Mouse (Mus musculus) neural tube, embryonic 15.5 days (tissue): Measurements from ENCODE around the gene Tbc1d1. TPM values are rescaled to one million over a fixed set of nuclear protein-coding genes. Genes with fewer than 3 reads are reported as not detected.

ENCODE experiments used
- ATAC-seq: fragments of 200-750 bp; cut with Nextera tagmentation; 2 replicates; pipeline ENCODE4 v1.8.0; 2017; ENCODE audit warnings: mild to moderate bottlenecking, moderate TSS enrichment, moderate library complexity; ENCODE audit not compliant: low FRiP score
- H3K27ac ChIP-seq: fragments of 300-500 bp; sonication (generic); replicated peaks from 2 replicates; pipeline ENCODE4 v1.5.1; 2015; ENCODE audit warnings: mild to moderate bottlenecking, inconsistent platforms
- H3K27me3 ChIP-seq: fragments of 300-500 bp; sonication (generic); replicated peaks from 2 replicates; pipeline ENCODE4 v1.6.1; 2015; ENCODE audit warnings: inconsistent platforms
- H3K36me3 ChIP-seq: fragments of 300-500 bp; sonication (generic); 2 replicates; pipeline ENCODE4 v1.6.1; 2015; ENCODE audit warnings: inconsistent platforms
- H3K4me1 ChIP-seq: fragments of 300-500 bp; sonication (generic); 2 replicates; pipeline ENCODE4 v1.6.1; 2015; ENCODE audit warnings: inconsistent platforms
- H3K4me2 ChIP-seq: fragments of 300-500 bp; sonication (generic); 2 replicates; pipeline ENCODE4 v1.6.1; 2015; ENCODE audit warnings: inconsistent platforms, mild to moderate bottlenecking, moderate library complexity
- H3K4me3 ChIP-seq: fragments of 300-500 bp; sonication (generic); replicated peaks from 2 replicates; pipeline ENCODE4 v1.5.1; 2015; ENCODE audit warnings: mild to moderate bottlenecking, inconsistent platforms
- H3K9ac ChIP-seq: fragments of 300-500 bp; sonication (generic); replicated peaks from 2 replicates; pipeline ENCODE4 v1.6.1; 2015; ENCODE audit warnings: mild to moderate bottlenecking, inconsistent platforms
- H3K9me3 ChIP-seq: fragments of 300-500 bp; sonication (generic); replicated peaks from 2 replicates; pipeline ENCODE4 v1.6.1; 2016; ENCODE audit warnings: inconsistent platforms
- WGBS: fragments of 180-500 bp; shearing (Covaris S2); methylation state at CpG from one replicate; pipeline ENCODE4 v1.1.7; 2015; ENCODE audit warnings: mixed read lengths; 5-methylcytosine and 5-hydroxymethylcytosine counted together
- polyA plus RNA-seq: library from polyadenylated mRNA; unstranded; fragments of >200 nt; fragmentation: Nextera tagmentation; extraction: Ambion mirVana; gene quantifications from 2 replicates; pipeline ENCODE4 v1.2.1, GENCODE M21; 2015

Tbc1d1 gene
- polyA plus RNA-seq, 1 experiment from 2014 or later, result 13.5 TPM

- Histone ChIP-seq H3K27ac (no peak overlapping the region), H3K4me1 (no peaks in the 10 kb centered on the region), H3K9ac (no peak overlapping the region), H3K27me3 (no peaks in the 10 kb centered on the region), H3K9me3 (no peaks in the 10 kb centered on the region), H3K4me3 (no peak overlapping the region), H3K36me3 (no peaks in the 10 kb centered on the region), H3K4me2 (no peak overlapping the region)
- ATAC-seq, result no peak
- 83% methylated on average over 10 of the region's 10 CpGs for WGBS
Observed at GRCm38 (mm10) chr5:64146384-64147005, 9.6 kb upstream of the Tbc1d1 start.

GRCm38 (mm10) chr5:64149184-64150127 is 6.6 kb upstream of the Tbc1d1 start:
- no peaks in the 10 kb centered on the region for H3K9me3 ChIP-seq
- H3K4me3 ChIP-seq, result no peak overlapping the region
- peak overlapping the region; percentile 22; the same call in 1 of the 2 replicates for H3K4me2 ChIP-seq
- H3K4me1 ChIP-seq, result no peaks in the 10 kb centered on the region
- WGBS, result 40% methylated on average over 17 of the region's 17 CpGs
- H3K36me3 ChIP-seq, result no peaks in the 10 kb centered on the region
- no peak overlapping the region for H3K27ac ChIP-seq
- H3K9ac ChIP-seq, result no peak overlapping the region
- no peak for ATAC-seq
- no peaks in the 10 kb centered on the region for H3K27me3 ChIP-seq

- no peak for ATAC-seq
- H3K27ac ChIP-seq, result no peak overlapping the region
- H3K4me1 ChIP-seq, result peaks cover under 1% of the 10 kb centered on the region; the same call in 1 of the 2 replicates
- 91% methylated on average over 1 of the region's 1 CpGs for WGBS
- H3K9me3 ChIP-seq, result no peaks in the 10 kb centered on the region
- no peak overlapping the region for H3K9ac ChIP-seq
- no peak overlapping the region for H3K4me3 ChIP-seq
- no peaks in the 10 kb centered on the region for H3K36me3 ChIP-seq
- H3K27me3 ChIP-seq, result peaks cover 7% of the 10 kb centered on the region
- no peak overlapping the region for H3K4me2 ChIP-seq
Observed at GRCm38 (mm10) chr5:64153319-64153718, 2.8 kb upstream of the Tbc1d1 start.

- Histone ChIP-seq H3K4me2 (peak overlapping the region; percentile 14), H3K9ac (no peak overlapping the region), H3K36me3 (no peaks in the 10 kb centered on the region), H3K27me3 (peaks cover 19% of the 10 kb centered on the region), H3K4me3 (no peak overlapping the region), H3K4me1 (peaks cover 29% of the 10 kb centered on the region), H3K27ac (no peak overlapping the region), H3K9me3 (no peaks in the 10 kb centered on the region)
- ATAC-seq, result no peak
- 57% methylated on average over 4 of the region's 4 CpGs for WGBS
Observed at GRCm38 (mm10) chr5:64156579-64156978, 474 bp downstream of the Tbc1d1 start.

GRCm38 (mm10) chr5:64157926-64158325 is 1.8 kb downstream of the Tbc1d1 start:
- no peaks in the 10 kb centered on the region for H3K36me3 ChIP-seq
- peaks cover 29% of the 10 kb centered on the region for H3K4me1 ChIP-seq
- no peak overlapping the region for H3K4me2 ChIP-seq
- peaks cover 26% of the 10 kb centered on the region for H3K27me3 ChIP-seq
- no peak overlapping the region for H3K4me3 ChIP-seq
- H3K9me3 ChIP-seq, result no peaks in the 10 kb centered on the region
- 72% methylated on average over 1 of the region's 1 CpGs for WGBS
- no peak for ATAC-seq
- H3K9ac ChIP-seq, result no peak overlapping the region
- H3K27ac ChIP-seq, result no peak overlapping the region

GRCm38 (mm10) chr5:64158501-64158900 is 2.4 kb downstream of the Tbc1d1 start:
- 44% methylated on average over 4 of the region's 4 CpGs for WGBS

GRCm38 (mm10) chr5:64159065-64159780 is 3.1 kb downstream of the Tbc1d1 start:
- H3K27ac ChIP-seq, result peak overlapping the region; percentile 64; the same call in 1 of the 2 replicates
- no peaks in the 10 kb centered on the region for H3K36me3 ChIP-seq
- peaks cover 26% of the 10 kb centered on the region for H3K27me3 ChIP-seq
- H3K4me2 ChIP-seq, result peak overlapping the region; percentile 98
- WGBS, result under 1% methylated on average over 39 of the region's 39 CpGs
- H3K4me3 ChIP-seq, result peak overlapping the region; percentile 73
- no peaks in the 10 kb centered on the region for H3K9me3 ChIP-seq
- peak overlapping the region; percentile 58 for H3K9ac ChIP-seq
- peak; percentile 84 for ATAC-seq
- H3K4me1 ChIP-seq, result peaks cover 29% of the 10 kb centered on the region

More at GRCm38 (mm10) chr5:64158501-64158900, 2.4 kb downstream of the Tbc1d1 start:
- Histone ChIP-seq H3K36me3 (no peaks in the 10 kb centered on the region), H3K9ac (no peak overlapping the region), H3K4me1 (peaks cover 29% of the 10 kb centered on the region), H3K9me3 (no peaks in the 10 kb centered on the region), H3K27ac (no peak overlapping the region), H3K27me3 (peaks cover 26% of the 10 kb centered on the region), H3K4me3 (peak overlapping the region; percentile 73), H3K4me2 (peak overlapping the region; percentile 98)
- no peak for ATAC-seq

- H3K4me2 ChIP-seq, result peak overlapping the region; percentile 98
- peaks cover 26% of the 10 kb centered on the region for H3K27me3 ChIP-seq
- peak overlapping the region; percentile 73 for H3K4me3 ChIP-seq
- under 1% methylated on average over 55 of the region's 63 CpGs for WGBS
- no peaks in the 10 kb centered on the region for H3K36me3 ChIP-seq
- H3K4me1 ChIP-seq, result peaks cover 29% of the 10 kb centered on the region
- peak overlapping the region; percentile 58 for H3K9ac ChIP-seq
- peak overlapping the region; percentile 64; the same call in 1 of the 2 replicates for H3K27ac ChIP-seq
- peak; percentile 86 for ATAC-seq
- no peaks in the 10 kb centered on the region for H3K9me3 ChIP-seq
Observed at GRCm38 (mm10) chr5:64159781-64160704, 3.9 kb downstream of the Tbc1d1 start.

GRCm38 (mm10) chr5:64160705-64161391 is 4.7 kb downstream of the Tbc1d1 start:
- WGBS, result 2% methylated on average over 23 of the region's 23 CpGs
- H3K9me3 ChIP-seq, result no peaks in the 10 kb centered on the region
- peak; percentile 0; the same call in 1 of the 2 replicates for ATAC-seq
- no peaks in the 10 kb centered on the region for H3K36me3 ChIP-seq
- peaks cover 26% of the 10 kb centered on the region for H3K27me3 ChIP-seq
- peak overlapping the region; percentile 73 for H3K4me3 ChIP-seq
- H3K4me1 ChIP-seq, result peaks cover 29% of the 10 kb centered on the region
- no peak overlapping the region for H3K27ac ChIP-seq
- peak overlapping the region; percentile 58 for H3K9ac ChIP-seq
- H3K4me2 ChIP-seq, result peak overlapping the region; percentile 98

- H3K4me1 ChIP-seq, result peaks cover 29% of the 10 kb centered on the region
- WGBS, result 84% methylated on average over 3 of the region's 3 CpGs
- H3K4me3 ChIP-seq, result no peak overlapping the region
- ATAC-seq, result no peak
- no peak overlapping the region for H3K27ac ChIP-seq
- H3K9ac ChIP-seq, result no peak overlapping the region
- H3K9me3 ChIP-seq, result no peaks in the 10 kb centered on the region
- no peaks in the 10 kb centered on the region for H3K36me3 ChIP-seq
- H3K27me3 ChIP-seq, result peaks cover 26% of the 10 kb centered on the region
- peak overlapping the region; percentile 98 for H3K4me2 ChIP-seq
Observed at GRCm38 (mm10) chr5:64161917-64162316, 5.8 kb downstream of the Tbc1d1 start.
